Mouse (Mus musculus): ENCODE measurements at regions not wholly inside any gene's neighbourhood (a gene's known extent, or its start where the extent isn't known, plus 50 kb on each side); places are given as distances from the start of the nearest gene placed in this dataset.

DNA sequence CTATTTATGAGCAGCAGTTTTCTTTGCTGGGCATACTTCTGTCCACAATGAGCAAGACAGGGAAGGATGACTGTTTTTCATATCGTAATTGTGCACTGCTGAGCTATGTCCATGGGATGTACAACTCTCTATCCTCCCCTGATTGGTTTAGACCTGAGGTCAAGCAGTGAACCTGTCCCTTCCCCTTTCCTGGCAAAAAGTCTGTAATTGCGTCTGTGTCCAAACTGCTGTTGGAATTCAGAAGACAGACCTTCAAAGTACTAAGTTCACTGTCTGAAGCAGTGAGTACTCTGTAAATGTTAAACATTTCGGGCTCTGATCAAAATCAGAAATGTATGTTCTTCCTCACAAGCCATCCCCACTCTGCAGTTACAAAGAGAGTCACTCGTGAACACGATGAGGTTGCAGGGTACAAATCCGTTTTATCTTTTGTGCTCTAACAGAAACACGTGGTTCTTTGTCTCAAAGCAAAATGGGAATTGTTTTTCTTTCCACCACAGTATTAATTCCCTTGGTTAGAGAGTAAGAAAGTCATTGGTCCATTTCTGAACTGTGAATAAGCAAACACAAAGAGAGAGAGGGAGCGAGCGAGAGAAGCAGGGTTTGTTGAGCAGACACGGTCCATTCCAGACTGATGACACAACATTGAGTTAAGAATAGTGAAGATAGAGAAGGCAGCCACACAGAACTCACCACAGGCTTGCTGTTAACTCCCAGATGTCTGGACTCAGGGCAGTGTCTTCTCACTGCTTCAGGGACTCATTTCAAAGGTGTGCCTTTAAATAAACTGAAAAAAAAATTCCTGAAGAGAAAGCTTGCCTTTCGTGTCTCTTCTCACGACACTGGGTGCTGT is 70.4 kb upstream of the Ifne start:
- TF ChIP-seq POLR2A (IDR thresholded peaks at IDR 0.05; ENCODE audit: low read depth, low read length): no peak
- no peak for TF ChIP-seq CTCF (IDR thresholded peaks at IDR 0.05; ENCODE audit: extremely low read depth, insufficient read depth, insufficient read length, insufficient replicate concordance)
